Mouse (Mus musculus) adrenal gland (tissue): ENCODE data around the gene Fbxo33.

Experiments
- intact Hi-C: fragments of 180-260 bp; cut with DNase I; formaldehyde crosslinking; loops from one replicate; pipeline ENCODE4 v1.15.1; 2025
- microRNA-seq, 2 experiments: library from miRNA; unstranded; fragments of <30 nt; microRNA quantifications; one replicate each; pipeline ENCODE4; 2019

Gene Fbxo33

DNA sequence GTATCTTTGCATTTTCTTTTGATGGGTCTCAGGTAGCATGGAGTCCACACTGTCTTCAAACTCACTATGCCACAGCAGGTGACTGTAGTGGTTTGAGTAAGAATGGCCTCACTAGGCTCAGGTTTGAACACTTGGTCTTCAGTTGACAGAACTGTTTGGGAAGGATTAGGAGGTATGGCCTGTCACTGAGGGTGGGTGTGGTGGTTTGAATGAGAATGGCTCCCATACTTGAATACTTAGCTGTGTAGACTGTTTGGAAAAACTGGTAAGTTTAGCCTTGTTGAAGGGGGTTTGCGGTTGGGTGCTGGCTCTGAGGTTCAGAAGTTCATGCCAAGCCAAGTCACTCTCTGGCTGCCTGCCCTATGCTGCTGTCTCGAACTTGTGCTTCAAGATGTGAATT lies 20.2 kb downstream of the Fbxo33 start:
- intact Hi-C loops: no loop called here

DNA sequence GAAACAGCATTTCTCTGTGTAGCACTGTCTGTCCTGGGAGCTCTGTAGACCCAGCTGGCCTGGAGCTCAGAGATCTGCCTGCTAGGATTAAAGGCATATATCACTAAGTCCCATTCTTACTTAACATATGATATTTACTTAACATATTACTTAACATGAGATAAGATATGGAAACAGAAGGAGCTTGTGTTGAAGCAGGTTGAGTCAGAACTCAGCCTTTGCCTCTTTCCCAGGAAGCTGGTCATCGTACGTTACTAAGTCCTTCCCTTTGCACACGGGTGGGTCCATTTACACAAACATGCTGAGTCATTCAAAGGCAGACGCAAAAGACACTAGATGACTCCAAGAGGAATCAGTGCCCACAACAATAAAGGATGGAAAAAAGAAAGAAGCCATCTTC lies 20.8 kb downstream of the Fbxo33 start:
- intact Hi-C loops: no loop called here

DNA sequence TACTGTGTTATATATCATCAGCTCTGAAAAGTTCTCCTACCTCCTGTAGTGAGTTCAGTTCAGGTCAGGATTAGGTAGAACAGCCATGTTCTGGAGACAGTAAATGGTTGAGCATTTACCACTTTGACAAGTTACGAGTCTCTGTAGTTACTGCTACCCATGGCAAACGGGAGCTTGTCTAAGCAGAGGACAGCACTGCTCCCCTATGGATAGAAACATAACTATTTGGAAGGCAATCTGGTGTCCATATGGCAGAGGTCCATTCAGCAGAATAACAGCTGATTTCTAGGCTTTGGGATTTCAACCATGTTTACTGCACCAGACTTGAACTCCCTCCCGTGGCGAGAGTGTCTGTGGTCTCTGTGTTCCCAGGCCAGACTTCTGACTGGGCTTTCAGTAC lies 23.6 kb downstream of the Fbxo33 start:
- intact Hi-C loops: no loop called here

DNA sequence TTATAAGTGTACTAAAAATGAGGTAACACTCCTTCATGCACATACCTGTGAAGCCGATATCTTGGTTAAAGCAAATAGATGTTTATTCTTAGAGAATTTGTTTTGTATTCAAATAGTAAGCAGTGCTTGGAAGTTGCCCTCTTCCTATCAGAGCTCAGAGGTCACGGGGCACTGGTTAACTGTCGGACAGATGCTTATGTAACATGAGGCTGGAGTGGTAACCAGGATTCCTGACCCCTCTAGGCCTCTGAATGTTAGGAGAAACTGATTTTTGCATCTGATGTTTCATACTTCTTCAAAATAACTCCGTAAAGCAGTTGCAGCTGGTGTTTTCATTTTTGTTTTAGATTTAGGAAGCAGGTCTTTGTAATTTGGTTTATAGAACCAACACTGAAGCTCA lies 24.5 kb downstream of the Fbxo33 start:
- intact Hi-C loops: no loop called here

DNA sequence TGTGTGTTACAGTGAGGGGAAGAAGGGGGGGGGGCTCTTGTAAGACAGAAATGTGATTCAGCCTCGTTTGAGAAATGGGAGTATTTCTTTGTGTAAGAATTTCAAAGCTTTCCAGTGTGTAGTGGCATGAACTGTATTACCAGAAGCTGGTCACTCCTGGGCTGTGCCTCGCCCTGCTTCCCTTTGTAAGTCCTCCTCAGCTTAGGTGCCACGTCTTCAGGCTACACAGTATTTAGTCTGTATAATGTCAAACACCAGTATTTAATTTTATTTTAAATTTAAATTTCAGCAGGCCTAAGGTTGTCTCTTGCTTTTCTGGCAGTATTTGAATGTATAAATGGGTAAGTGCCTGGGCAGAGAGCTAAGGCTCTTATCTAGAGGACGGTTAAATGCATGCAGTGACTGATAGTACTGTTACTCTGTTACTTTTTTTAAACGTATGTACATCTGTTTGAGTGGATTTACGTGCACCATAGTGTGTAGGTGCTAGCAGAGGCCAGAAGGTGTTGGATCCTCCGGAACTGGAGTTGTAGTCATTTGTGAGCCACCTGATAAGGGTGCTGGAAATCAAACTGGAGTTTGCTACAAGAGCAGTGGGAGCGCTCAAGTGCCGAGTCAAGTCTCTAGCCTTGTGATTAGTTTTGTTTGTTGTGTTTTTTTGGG lies 25.1 kb downstream of the Fbxo33 start:
- intact Hi-C loops: no loop called here

DNA sequence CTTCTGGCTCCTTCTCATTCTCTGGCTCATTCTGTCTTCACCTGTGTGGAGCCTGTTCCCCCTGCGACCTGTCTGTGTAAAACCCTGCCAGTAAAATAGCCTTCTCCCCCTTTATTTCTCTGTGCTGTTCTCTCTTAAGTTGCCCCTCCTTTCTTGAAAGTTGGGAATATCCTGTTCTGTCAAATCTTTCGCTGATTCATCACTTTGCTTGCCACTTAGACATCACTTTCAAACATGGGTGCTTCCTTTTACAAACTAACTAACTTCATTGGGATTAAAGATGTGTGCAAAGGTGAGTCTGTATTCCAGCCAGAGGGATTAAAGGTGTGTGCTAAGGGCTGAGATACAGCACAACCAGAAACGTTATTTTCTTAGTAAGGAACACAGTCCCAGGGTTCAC lies 25.9 kb downstream of the Fbxo33 start:
- intact Hi-C loops: no loop called here

DNA sequence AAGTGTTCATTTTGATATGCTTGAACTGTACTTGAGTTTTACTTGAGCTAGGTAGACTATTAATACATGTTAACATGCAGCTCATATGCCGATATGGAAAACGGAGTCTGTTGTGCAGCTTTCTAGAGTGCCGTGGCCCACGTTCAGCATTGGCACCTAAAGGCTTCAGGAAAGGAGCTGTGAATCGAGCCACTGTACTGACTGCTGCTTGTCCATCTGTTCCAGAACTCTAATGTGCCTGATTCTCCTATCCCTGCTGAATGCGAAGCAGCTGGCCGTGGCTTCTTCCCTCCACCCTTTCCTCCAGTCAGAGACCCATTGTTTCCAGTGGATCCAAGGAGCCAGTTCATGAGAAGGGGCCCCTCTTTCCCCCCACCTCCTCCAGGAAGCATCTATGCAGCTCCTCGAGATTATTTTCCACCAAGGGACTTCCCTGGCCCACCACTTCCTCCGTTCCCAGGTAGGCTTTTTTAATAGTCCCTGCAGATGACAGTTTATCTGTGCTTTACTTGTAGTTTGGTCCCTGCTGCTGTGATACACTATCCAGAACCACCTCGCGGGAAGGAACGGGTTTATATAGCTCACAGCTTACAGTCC lies 31.3 kb downstream of the Fbxo33 start:
- intact Hi-C loops: no loop called here

DNA sequence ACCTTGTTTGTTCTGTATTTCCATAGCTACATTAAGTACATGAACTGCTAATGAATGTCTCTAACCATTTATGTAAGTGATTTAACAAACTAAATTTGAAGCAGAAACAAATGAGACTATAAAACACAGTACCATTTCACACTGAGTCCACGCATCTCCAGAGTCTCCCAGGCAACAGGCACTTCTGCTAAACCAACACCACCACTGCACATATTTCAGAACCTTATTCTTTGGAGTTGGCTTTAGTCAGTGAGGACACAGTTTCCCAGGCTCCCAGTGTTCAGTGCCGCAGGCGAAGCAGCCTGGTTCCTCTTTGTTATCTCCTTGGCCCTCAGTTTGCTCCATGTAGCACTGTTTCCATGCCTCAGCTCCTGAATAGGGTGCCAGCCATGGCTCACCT lies 41.7 kb downstream of the Fbxo33 start:
- intact Hi-C loops: no loop called here

DNA sequence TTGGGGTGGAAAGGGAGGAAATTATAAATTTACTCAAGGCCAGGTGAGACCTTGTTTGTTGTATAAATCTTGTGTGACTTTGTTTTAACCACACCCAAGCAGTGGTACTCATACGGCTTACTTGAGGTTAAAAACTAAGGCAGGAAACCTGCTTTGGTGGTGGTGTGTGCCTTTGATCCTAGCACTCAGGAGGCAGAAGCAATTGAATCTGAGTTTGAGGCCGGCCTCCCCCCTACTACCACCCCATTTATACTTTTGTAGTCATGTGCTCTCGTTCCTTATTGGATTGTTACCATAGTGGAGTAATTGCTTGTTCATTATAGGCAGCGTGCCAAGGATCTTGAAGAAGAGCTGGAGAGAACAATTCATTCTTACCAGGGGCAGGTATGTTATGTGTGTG lies 49.6 kb downstream of the Fbxo33 start:
- intact Hi-C loops: loop anchor here (10.0 kb wide), 1 partner anchor 175 kb away; no protein-coding TSS in a partner anchor

DNA sequence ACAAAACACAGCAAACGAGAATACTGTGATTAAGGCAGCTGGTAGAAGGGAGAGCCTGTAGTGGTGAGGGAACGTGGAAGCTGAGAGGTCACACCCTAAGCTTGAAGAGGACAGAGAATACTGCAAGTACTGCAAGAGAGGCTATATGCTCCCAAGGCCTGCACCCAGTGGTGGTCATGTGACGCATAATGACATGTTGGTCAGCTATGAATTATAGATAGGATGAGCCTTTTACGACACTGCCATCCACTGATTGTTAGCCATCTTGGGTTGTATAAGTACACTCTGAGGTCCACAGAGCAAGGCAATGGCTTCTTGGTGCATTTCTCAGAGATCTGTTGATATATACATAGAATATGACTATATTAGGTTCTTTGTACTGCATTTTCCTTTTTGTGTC lies 53.0 kb downstream of the Fbxo33 start:
- intact Hi-C loops: loop anchor here (10.0 kb wide), 1 partner anchor 172 kb away; no protein-coding TSS in a partner anchor

DNA sequence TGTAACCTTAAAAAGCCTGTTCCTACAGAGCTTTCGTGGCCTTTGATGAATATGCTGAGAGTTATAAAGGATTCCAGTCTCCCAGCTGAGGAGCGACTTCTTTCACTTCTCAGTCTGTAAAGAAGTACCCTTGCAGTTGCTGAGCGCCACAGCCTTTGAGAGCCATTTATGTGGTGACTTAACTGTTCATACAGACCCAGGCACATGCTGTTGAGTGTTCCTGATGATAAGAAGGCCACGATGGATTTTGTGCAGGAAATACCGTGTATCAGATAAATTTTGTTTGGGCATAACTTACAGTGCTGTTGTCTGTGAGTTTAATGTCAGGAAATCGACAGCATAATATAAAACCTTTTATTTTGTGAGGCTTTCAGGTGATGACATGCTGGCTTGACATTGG lies 55.0 kb downstream of the Fbxo33 start:
- intact Hi-C loops: loop anchor here (10.0 kb wide), 1 partner anchor 170 kb away; no protein-coding TSS in a partner anchor

DNA sequence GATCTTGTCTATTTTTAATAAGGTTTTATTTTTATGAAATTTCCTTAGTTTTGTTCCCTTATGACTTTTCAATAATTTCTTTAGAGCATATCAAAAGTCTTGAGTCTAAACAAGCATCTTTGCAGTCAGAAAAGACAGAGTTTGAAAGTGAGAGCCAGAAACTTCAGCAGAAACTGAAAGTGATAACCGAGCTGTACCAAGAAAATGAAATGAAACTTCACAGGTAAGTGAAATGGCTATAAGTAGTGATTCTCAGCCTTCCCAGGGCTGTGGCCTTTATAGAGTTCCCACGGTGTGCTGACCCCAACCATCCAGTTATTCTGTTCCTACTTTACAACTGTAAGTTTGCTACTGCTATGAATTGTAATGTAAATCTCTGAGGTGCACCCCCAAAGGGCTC lies 56.7 kb downstream of the Fbxo33 start:
- intact Hi-C loops: loop anchor here (10.0 kb wide), 1 partner anchor 168 kb away; no protein-coding TSS in a partner anchor

DNA sequence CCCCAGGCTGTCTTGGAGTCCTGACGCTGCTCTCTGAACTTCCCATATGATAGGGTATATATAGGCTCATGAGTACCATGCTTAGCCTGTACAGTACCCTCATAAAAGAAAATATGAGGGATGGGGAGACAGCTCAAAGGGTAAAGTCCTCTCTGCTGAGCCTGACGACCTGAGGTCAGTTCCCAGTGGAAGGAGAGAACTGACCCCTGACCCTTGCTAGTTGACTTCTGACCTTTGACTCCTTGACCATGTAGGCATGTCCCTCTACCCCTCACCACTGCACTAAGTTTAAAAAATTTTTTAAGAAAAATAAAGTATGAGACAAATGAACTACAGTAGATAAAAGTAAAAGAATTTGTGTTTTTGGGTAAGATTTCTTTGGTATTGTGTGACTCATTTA lies 58.4 kb downstream of the Fbxo33 start:
- intact Hi-C loops: loop anchor here (10.0 kb wide), 1 partner anchor 166 kb away; no protein-coding TSS in a partner anchor

Small RNA genes within 50 kb of the gene (microRNA-seq; reads per million reads assigned to microRNA genes)
- 0 reads per million in 2 experiments for gene Gm27284
